Comparison of ENCODE assay signal across 9 mouse cellular contexts in the genomic region with DNA sequence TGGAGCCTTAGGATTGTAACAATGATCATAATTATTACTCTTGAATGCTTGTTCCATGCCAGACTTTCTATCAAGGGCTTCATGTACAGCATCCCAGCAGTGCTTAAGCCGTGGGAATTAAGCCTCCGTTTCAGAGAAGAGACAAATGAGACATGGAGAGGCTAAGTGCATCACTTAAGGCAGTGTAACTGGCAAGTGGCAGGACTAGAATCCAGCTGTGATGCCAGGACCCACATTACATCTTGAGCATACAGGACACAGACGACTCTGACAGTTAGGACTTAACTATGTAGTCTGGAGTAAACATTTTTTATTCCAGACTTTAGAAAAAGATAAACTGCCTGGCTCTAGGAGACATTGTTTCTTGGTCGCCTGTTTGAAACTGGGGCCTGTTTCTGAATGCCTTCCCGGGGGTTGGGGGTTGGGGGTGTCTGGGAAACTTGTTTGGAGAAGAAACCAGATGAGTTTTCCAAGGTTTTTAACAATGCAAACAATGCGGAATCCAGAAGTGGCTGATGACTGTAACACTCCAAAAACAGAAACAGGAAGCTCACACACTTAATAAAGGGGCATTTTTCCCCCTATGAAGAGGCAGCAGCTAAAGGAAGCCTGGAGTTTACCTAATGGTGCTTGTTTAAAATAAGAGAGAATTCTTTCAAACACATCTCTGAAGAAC. TPM values are rescaled to one million over a fixed set of nuclear protein-coding genes. Genes with fewer than 3 reads are reported as not detected.
DNase-seq lines count a peak whose midpoint lies in the region; ATAC-seq and TF ChIP-seq lines count a peak whose summit lies in the region.
"Had no signal": no experiment of that assay in that cellular context is flagged by ENCODE, and none has a peak within 500 bp of the region (broad histone marks: within the 10 kb centered on the region; RNA-seq: fewer than 3 reads in every experiment).

No protein-coding gene starts in this region.

- H3K4me2 ChIP-seq in kidney, embryonic 14.5 days (replicated peaks; ENCODE audit: low read depth, low read length) = no peak overlapping the region
- H3K4me2 ChIP-seq: neural tube, embryonic 12.5 days had no signal

- no peak overlapping the region for H3K9ac ChIP-seq in kidney, embryonic 14.5 days (ENCODE audit: low read depth, low read length)
- H3K9ac ChIP-seq: neural tube, embryonic 12.5 days had no signal

- TF ChIP-seq POLR2A in embryonic fibroblast, embryonic 13.5 days (IDR thresholded peaks at IDR 0.05; ENCODE audit: low read depth, low read length) = no peak

- no peaks in the 10 kb centered on the region for H3K9me3 ChIP-seq in kidney, embryonic 14.5 days (ENCODE audit: control insufficient read depth, low read length)
- H3K9me3 ChIP-seq: neural tube, embryonic 12.5 days had no signal

- H3K4me3 ChIP-seq in kidney, embryonic 14.5 days (ENCODE audit: low read length) = no peak overlapping the region
- no peak overlapping the region for H3K4me3 ChIP-seq in embryonic fibroblast, embryonic 13.5 days (ENCODE audit: insufficient read depth, low read length)
- no peak overlapping the region for H3K4me3 ChIP-seq in macrophage (ENCODE audit: inconsistent target)
- H3K4me3 ChIP-seq: neural tube, embryonic 12.5 days had no signal

- H3K79me2 ChIP-seq in macrophage (ENCODE audit: inconsistent target) = peaks cover 100% of the 10 kb centered on the region

- no peak for TF ChIP-seq CTCF in embryonic fibroblast, embryonic 13.5 days (IDR thresholded peaks at IDR 0.05; ENCODE audit: borderline replicate concordance, insufficient read depth, low read length)

- no peaks in the 10 kb centered on the region for H3K36me3 ChIP-seq in kidney, embryonic 14.5 days (ENCODE audit: control insufficient read depth, insufficient read depth, low read length)
- H3K36me3 ChIP-seq in macrophage (ENCODE audit: inconsistent target) = no peaks in the 10 kb centered on the region
- H3K36me3 ChIP-seq: neural tube, embryonic 12.5 days had no signal

- intact Hi-C loops in heart, postnatal 14 days (cut with DNase I) = no loop called here

- DNase-seq in kidney, postnatal 4 days = peak; percentile 16 to 31
- peak; percentile 27 to 34 for DNase-seq in heart, postnatal 14 days
- DNase-seq in layer of hippocampus, postnatal 36 days = no peak
- DNase-seq in adipocyte (ENCODE audit: low spot score) = no peak
- DNase-seq: adrenal gland, adult 2 months had no signal

- 65% methylated on average over 6 of the region's 6 CpGs for WGBS in kidney, embryonic 14.5 days
- 68% methylated on average over 6 of the region's 6 CpGs for WGBS in macrophage (ENCODE audit: missing documents)

- H3K4me1 ChIP-seq in kidney, embryonic 14.5 days (ENCODE audit: control insufficient read depth, insufficient read depth, low read length) = no peaks in the 10 kb centered on the region
- peaks cover 40% of the 10 kb centered on the region for H3K4me1 ChIP-seq in embryonic fibroblast, embryonic 13.5 days (ENCODE audit: control insufficient read depth, insufficient read depth, low read length)
- H3K4me1 ChIP-seq: neural tube, embryonic 12.5 days had no signal

- no peak for ATAC-seq in kidney, embryonic 14.5 days (ENCODE audit: low FRiP score, low TSS enrichment)

- no peaks in the 10 kb centered on the region for H3K27me3 ChIP-seq in kidney, embryonic 14.5 days (ENCODE audit: control insufficient read depth, insufficient read depth, low read length)
- H3K27me3 ChIP-seq: neural tube, embryonic 12.5 days had no signal

- no peak overlapping the region for H3K27ac ChIP-seq in kidney, embryonic 14.5 days (ENCODE audit: low read depth, low read length)
- peak overlapping the region; percentile 66 for H3K27ac ChIP-seq in embryonic fibroblast, embryonic 13.5 days (ENCODE audit: insufficient read depth, low read length)
- 0 out of 2 replicates have a peak overlapping the region, but pooled peaks have one; percentile 12 for H3K27ac ChIP-seq in macrophage
- H3K27ac ChIP-seq: neural tube, embryonic 12.5 days had no signal

RNA-seq across cellular contexts. Expression of a gene that starts 18.7 kb away (rescaled TPM):
- polyA plus RNA-seq in kidney, embryonic 14.5 days (2014; fragmentation: Nextera tagmentation; extraction: Ambion mirVana) = 3.2 and 4.0 TPM in 2 replicates
- 255 and 594 TPM in 2 replicates for polyA plus RNA-seq in embryonic fibroblast, embryonic 13.5 days (2011; ENCODE audit: insufficient read length, low read depth, missing spikeins)
- total RNA-seq in heart, postnatal 14 days (2021) = 10 to 100 TPM; 13.5 to 15.0 TPM
- total RNA-seq in macrophage (2018; cell fraction: chromatin; rRNA removed) = 1,000 to 10,000 TPM in 9 of 26 experiments, 100 to 1,000 TPM in 11, 10 to 100 TPM in 6; 63.7 to 5,506 (median 273) TPM
- total RNA-seq in macrophage (2018; cell fraction: cytosol; rRNA removed) = 1,000 to 10,000 TPM in 1 of 26 experiments, 100 to 1,000 TPM in 21, 10 to 100 TPM in 4; 88.7 to 1,140 (median 221) TPM
- total RNA-seq in macrophage (2018; cell fraction: nucleus; rRNA removed) = 1,000 to 10,000 TPM in 7 of 26 experiments, 100 to 1,000 TPM in 19; 112 to 3,963 (median 377) TPM
- 109 to 325 TPM (median 215 TPM) in 3 replicates for polyA plus RNA-seq in macrophage (2018)
- total RNA-seq in layer of hippocampus, postnatal 36 days (2021) = 1 to 10 TPM; 3.4 to 4.1 TPM

Comparison
In these comparisons a context has a peak if more than half of its experiments do, and no peak if none do; other contexts are left out.
1. DNase-seq: peak in kidney, postnatal 4 days (2 of 2) and heart, postnatal 14 days (2 of 2); none in layer of hippocampus, postnatal 36 days (0 of 2) and adipocyte (single experiment).
2. RNA of a gene that starts 18.7 kb away (polyA plus RNA-seq): 255 to 594 TPM in embryonic fibroblast, embryonic 13.5 days and 109 to 325 TPM in macrophage; 3.2 to 4.0 TPM in kidney, embryonic 14.5 days; every median in the first group is over 10 times any median in the second.